Comparison of ENCODE assay signal across 27 mouse cellular contexts in genomic region chr14:51942236-51942635, GRCm38 (mm10). TPM values are rescaled to one million over a fixed set of nuclear protein-coding genes. Genes with fewer than 3 reads are reported as not detected.
A peak's percentile ranks its signal among the peaks of the same experiment; 100 is the strongest.
DNase-seq lines count a peak whose midpoint lies in the region; ATAC-seq and TF ChIP-seq lines count a peak whose summit lies in the region.
"Had no signal": no experiment of that assay in that cellular context is flagged by ENCODE, and none has a peak within 500 bp of the region (broad histone marks: within the 10 kb centered on the region; RNA-seq: fewer than 3 reads in every experiment).

No protein-coding gene starts in this region.

- TF ChIP-seq CTCF in liver, adult 2 months (IDR thresholded peaks at IDR 0.05; ENCODE audit: low read depth, low read length), result no peak
- no peak for TF ChIP-seq CTCF in CH12.LX (conservative IDR thresholded peaks at IDR 0.05 in 1 of 2, IDR thresholded peaks at IDR 0.05 in 1 of 2; ENCODE audit: low read depth in 2 of 2, low read length in 2 of 2)

- no peak for TF ChIP-seq RAD21 in CH12.LX (IDR thresholded peaks at IDR 0.05; ENCODE audit: low read depth, low read length)

- H3K4me3 ChIP-seq in liver, adult 2 months (ENCODE audit: insufficient read depth, low read depth, low read length), result no peak overlapping the region; the same call in 1 of the 2 replicates
- H3K4me3 ChIP-seq in liver, embryonic 12.5 days, result no peak overlapping the region
- H3K4me3 ChIP-seq in CH12.LX (replicated peaks in 1 of 3; ENCODE audit: low read depth in 2 of 3, low read length in 2 of 3, poor library complexity in 1 of 3), result no peak overlapping the region
- H3K4me3 ChIP-seq: embryonic facial prominence, embryonic 12.5 days; forebrain, embryonic 15.5 days; heart, embryonic 13.5 days; hindbrain, embryonic 15.5 days had no signal

- intact Hi-C loops in left cerebral cortex, postnatal 4 days (cut with DNase I), result no loop called here

- 0 out of 2 replicates have a peak, but pooled peaks cover 6% of the 10 kb centered on the region for H3K9me3 ChIP-seq in liver, embryonic 12.5 days (replicated peaks)
- H3K9me3 ChIP-seq in CH12.LX (replicated peaks; ENCODE audit: low read length), result peaks cover 8% of the 10 kb centered on the region
- H3K9me3 ChIP-seq: forebrain, embryonic 15.5 days; hindbrain, embryonic 15.5 days had no signal

- peak overlapping the region; percentile 98 for H3K27ac ChIP-seq in liver, adult 2 months (replicated peaks; ENCODE audit: insufficient read depth, low read depth, low read length)
- no peak overlapping the region for H3K27ac ChIP-seq in liver, embryonic 12.5 days
- H3K27ac ChIP-seq in CH12.LX (ENCODE audit: insufficient read depth, low read depth), result no peak overlapping the region
- H3K27ac ChIP-seq: embryonic facial prominence, embryonic 12.5 days; forebrain, embryonic 15.5 days; heart, embryonic 13.5 days; hindbrain, embryonic 15.5 days had no signal

- H3K36me3 ChIP-seq in liver, adult 2 months (ENCODE audit: control insufficient read depth, insufficient read depth, low read length), result peaks cover 3% of the 10 kb centered on the region; the same call in 1 of the 2 replicates
- H3K36me3 ChIP-seq in liver, embryonic 12.5 days, result no peaks in the 10 kb centered on the region
- no peaks in the 10 kb centered on the region for H3K36me3 ChIP-seq in CH12.LX (replicated peaks in 1 of 2; ENCODE audit: control insufficient read depth in 1 of 2, insufficient read depth in 1 of 2, low read length in 1 of 2)
- H3K36me3 ChIP-seq: embryonic facial prominence, embryonic 12.5 days; forebrain, embryonic 15.5 days; heart, embryonic 13.5 days; hindbrain, embryonic 15.5 days had no signal

- no peak for ATAC-seq in liver, embryonic 12.5 days
- ATAC-seq in granulocyte monocyte progenitor cell, adult 5-6 weeks (replicated peaks; ENCODE audit: poor library complexity, severe bottlenecking), result peak; percentile 83
- ATAC-seq: activated CD4-positive, CD25-positive, alpha-beta regulatory T cell, adult 4 months; CD4-positive, CD25-positive, alpha-beta regulatory T cell, adult 4 months; forebrain, embryonic 15.5 days; Patski had no signal

- no peaks in the 10 kb centered on the region for H3K27me3 ChIP-seq in liver, adult 2 months (ENCODE audit: control insufficient read depth, insufficient read depth, low read length)
- no peaks in the 10 kb centered on the region for H3K27me3 ChIP-seq in liver, embryonic 12.5 days (replicated peaks)
- no peaks in the 10 kb centered on the region for H3K27me3 ChIP-seq in CH12.LX (replicated peaks)
- H3K27me3 ChIP-seq: embryonic facial prominence, embryonic 12.5 days; forebrain, embryonic 15.5 days; heart, embryonic 13.5 days; hindbrain, embryonic 15.5 days; Patski had no signal

- in situ Hi-C loops in CH12.LX (cut with MboI; ENCODE audit: low pct_ligation_motif_present, low pct_unique_long_range_greater_than_20kb, low sequenced_read_pairs), result no loop called here

- TF ChIP-seq POLR2A in liver, adult 2 months (IDR thresholded peaks at IDR 0.05; ENCODE audit: extremely low read depth, insufficient read depth, low read length), result no peak
- TF ChIP-seq POLR2A in CH12.LX (IDR thresholded peaks at IDR 0.05; ENCODE audit: low read depth, low read length), result no peak

- DNase-seq in liver, adult 2 months (ENCODE audit: extremely low read depth, low read depth, low spot score), result peak; percentile 72
- no peak for DNase-seq in CH12.LX (ENCODE audit: extremely low read depth)
- DNase-seq in left cerebral cortex, postnatal 4 days, result no peak
- no peak for DNase-seq in yolk sac, embryonic 10.5 days (ENCODE audit: low spot score)
- no peak for DNase-seq in thymus, postnatal 36 days
- DNase-seq: adrenal gland, postnatal 14 days; B cell, adult 2 months; cerebellum, adult 18-20 months; cerebellum, adult 9-11 months; cerebellum, postnatal 36 days; gastrocnemius, postnatal 25 days; heart, adult 11 months; heart, postnatal 36 days had no signal

- peaks cover 19% of the 10 kb centered on the region for H3K4me1 ChIP-seq in liver, adult 2 months (ENCODE audit: control insufficient read depth, insufficient read depth, low read length)
- peaks cover 18% of the 10 kb centered on the region for H3K4me1 ChIP-seq in liver, embryonic 12.5 days
- peaks cover 2 to 12% of the 10 kb centered on the region in 2 experiments; a peak in 2 of 4 replicates for H3K4me1 ChIP-seq in CH12.LX (ENCODE audit: control insufficient read depth in 1 of 2, insufficient read depth in 2 of 2)
- H3K4me1 ChIP-seq: forebrain, embryonic 15.5 days; hindbrain, embryonic 15.5 days had no signal

- H3K9ac ChIP-seq in liver, adult 2 months (ENCODE audit: low read depth, low read length), result peak overlapping the region; percentile 74
- no peak overlapping the region for H3K9ac ChIP-seq in liver, embryonic 12.5 days
- no peak overlapping the region for H3K9ac ChIP-seq in CH12.LX (ENCODE audit: insufficient read depth, low read depth)
- H3K9ac ChIP-seq: embryonic facial prominence, embryonic 12.5 days; forebrain, embryonic 15.5 days; heart, embryonic 13.5 days; hindbrain, embryonic 15.5 days had no signal

- no peaks in the 10 kb centered on the region for H3K79me2 ChIP-seq in liver, adult 2 months (ENCODE audit: control insufficient read depth, insufficient read depth, low read length)
- H3K79me2 ChIP-seq in CH12.LX (replicated peaks; ENCODE audit: control insufficient read depth, extremely low read depth, insufficient read depth, poor library complexity, severe bottlenecking), result no peaks in the 10 kb centered on the region

- no peak overlapping the region for H3K4me2 ChIP-seq in liver, embryonic 12.5 days
- H3K4me2 ChIP-seq in CH12.LX (ENCODE audit: insufficient read depth, low read depth, poor library complexity, severe bottlenecking), result peak overlapping the region; percentile 23
- H3K4me2 ChIP-seq: forebrain, embryonic 15.5 days; heart, embryonic 13.5 days; hindbrain, embryonic 15.5 days had no signal

- dilution Hi-C loops in CH12.LX (cut with MboI; ENCODE audit: extremely low pct_ligation_motif_present, extremely low pct_unique_long_range_greater_than_20kb, low sequenced_read_pairs), result no loop called here

- WGBS in liver, adult 2 months, result 26% methylated on average over 7 of the region's 7 CpGs
- WGBS in liver, embryonic 12.5 days (ENCODE audit: insufficient replicate concordance), result 29% methylated on average over 7 of the region's 7 CpGs

- no peak for TF ChIP-seq EP300 in CH12.LX (IDR thresholded peaks at IDR 0.05; ENCODE audit: low read length)

TF ChIP-seq in CH12.LX, 34 proteins besides CTCF, POLR2A, EP300 and RAD21 (continues in another document):
- no peak for TF ChIP-seq HCFC1 (IDR thresholded peaks at IDR 0.05; ENCODE audit: low read depth, low read length)
- no peak for TF ChIP-seq RCOR1 (conservative IDR thresholded peaks at IDR 0.05; ENCODE audit: low read depth, low read length)

RNA-seq across cellular contexts. Expression of gene Rnase13, which starts 19.7 kb away (rescaled TPM):
- not detected in 2 replicates for total RNA-seq in liver, adult 2 months (2014; rRNA removed)
- polyA plus RNA-seq in liver, adult 2 months (2012; rRNA removed), result 0.22 and 0.24 TPM in 2 replicates
- polyA plus RNA-seq in liver, embryonic 12.5 days (2016; fragmentation: Nextera tagmentation; extraction: Ambion mirVana), result not detected in 2 replicates
- total RNA-seq in CH12.LX (2012; rRNA removed), result not detected in 2 replicates
- not detected in 2 replicates for total RNA-seq in CH12.LX (2014; rRNA removed)
- polyA plus RNA-seq in CH12.LX (2012; ENCODE audit: insufficient read length, low read depth), result not detected in 2 replicates
- total RNA-seq in granulocyte monocyte progenitor cell, adult 5-6 weeks (2014; fragmentation: Nextera tagmentation), result not detected in 2 replicates
- total RNA-seq in granulocyte monocyte progenitor cell, adult 5-6 weeks (2017), result not detected in 2 replicates
- total RNA-seq in left cerebral cortex, postnatal 4 days (2021), result not detected
- total RNA-seq: adrenal gland, adult 18-20 months; adrenal gland, postnatal 14 days; gastrocnemius, postnatal 25 days; heart, postnatal 36 days had no signal
- polyA plus RNA-seq: activated CD4-positive, CD25-positive, alpha-beta regulatory T cell, adult 4 months; CD4-positive, CD25-positive, alpha-beta regulatory T cell, adult 4 months; embryonic facial prominence, embryonic 12.5 days; forebrain, embryonic 11.5 days; forebrain, embryonic 15.5 days; heart, embryonic 13.5 days; heart, postnatal 0 days; hindbrain, embryonic 11.5 days; hindbrain, embryonic 15.5 days; Patski had no signal

RNA-seq across cellular contexts. Expression of gene Tppp2, which starts 24.0 kb away (rescaled TPM):
- total RNA-seq in liver, adult 2 months (2014; rRNA removed), result not detected in 2 replicates
- not detected in 2 replicates for polyA plus RNA-seq in liver, adult 2 months (2012; rRNA removed)
- not detected in 2 replicates for polyA plus RNA-seq in liver, embryonic 12.5 days (2016; fragmentation: Nextera tagmentation; extraction: Ambion mirVana)
- not detected in 2 replicates for total RNA-seq in CH12.LX (2012; rRNA removed)
- not detected in 2 replicates for total RNA-seq in CH12.LX (2014; rRNA removed)
- polyA plus RNA-seq in CH12.LX (2012; ENCODE audit: insufficient read length, low read depth), result not detected in 2 replicates
- total RNA-seq in granulocyte monocyte progenitor cell, adult 5-6 weeks (2014; fragmentation: Nextera tagmentation), result not detected in 2 replicates
- not detected in 2 replicates for total RNA-seq in granulocyte monocyte progenitor cell, adult 5-6 weeks (2017)
- not detected for total RNA-seq in left cerebral cortex, postnatal 4 days (2021)
- total RNA-seq: adrenal gland, adult 18-20 months; adrenal gland, postnatal 14 days; heart, postnatal 36 days had no signal
- polyA plus RNA-seq: activated CD4-positive, CD25-positive, alpha-beta regulatory T cell, adult 4 months; CD4-positive, CD25-positive, alpha-beta regulatory T cell, adult 4 months; embryonic facial prominence, embryonic 12.5 days; forebrain, embryonic 11.5 days; forebrain, embryonic 15.5 days; frontal cortex, adult 2 months; heart, embryonic 13.5 days; heart, postnatal 0 days; hindbrain, embryonic 11.5 days; hindbrain, embryonic 15.5 days; Patski had no signal

RNA-seq across cellular contexts. Expression of gene Ndrg2, which starts 28.3 kb away (rescaled TPM):
- 1,230 and 1,535 TPM in 2 replicates for total RNA-seq in liver, adult 2 months (2014; rRNA removed)
- 1,907 and 2,831 TPM in 2 replicates for polyA plus RNA-seq in liver, adult 2 months (2012; rRNA removed)
- polyA plus RNA-seq in liver, embryonic 12.5 days (2016; fragmentation: Nextera tagmentation; extraction: Ambion mirVana), result 17.0 and 17.3 TPM in 2 replicates
- total RNA-seq in CH12.LX (2012; rRNA removed) (0.59 and 1.1 TPM in 2 replicates), CH12.LX (2014; rRNA removed) (0.43 and 0.50 TPM in 2 replicates)
- 0.74 and 1.0 TPM in 2 replicates for polyA plus RNA-seq in CH12.LX (2012; ENCODE audit: insufficient read length, low read depth)
- 5.4 and 6.2 TPM in 2 replicates for total RNA-seq in granulocyte monocyte progenitor cell, adult 5-6 weeks (2014; fragmentation: Nextera tagmentation)
- 8.7 and 11.4 TPM in 2 replicates for total RNA-seq in granulocyte monocyte progenitor cell, adult 5-6 weeks (2017)
- 100 to 1,000 TPM; 172 to 173 TPM for total RNA-seq in left cerebral cortex, postnatal 4 days (2021)

RNA-seq across cellular contexts. Expression of gene Arhgef40, which starts 42.3 kb away (rescaled TPM):
- 6.1 and 9.5 TPM in 2 replicates for total RNA-seq in liver, adult 2 months (2014; rRNA removed)
- polyA plus RNA-seq in liver, adult 2 months (2012; rRNA removed), result 12.5 and 16.1 TPM in 2 replicates
- 34.8 and 40.1 TPM in 2 replicates for polyA plus RNA-seq in liver, embryonic 12.5 days (2016; fragmentation: Nextera tagmentation; extraction: Ambion mirVana)
- total RNA-seq in CH12.LX (2012; rRNA removed), result 3.8 and 8.9 TPM in 2 replicates
- 0.62 and 0.85 TPM in 2 replicates for total RNA-seq in CH12.LX (2014; rRNA removed)
- polyA plus RNA-seq in CH12.LX (2012; ENCODE audit: insufficient read length, low read depth), result 1.1 and 2.2 TPM in 2 replicates
- total RNA-seq in granulocyte monocyte progenitor cell, adult 5-6 weeks (2014; fragmentation: Nextera tagmentation), result 8.6 and 14.9 TPM in 2 replicates
- 10.8 and 11.4 TPM in 2 replicates for total RNA-seq in granulocyte monocyte progenitor cell, adult 5-6 weeks (2017)
- total RNA-seq in left cerebral cortex, postnatal 4 days (2021), result 10 to 100 TPM; 59.8 to 68.1 TPM
- polyA plus RNA-seq: activated CD4-positive, CD25-positive, alpha-beta regulatory T cell, adult 4 months had no signal

RNA-seq across cellular contexts. Expression of gene Slc39a2, which starts 49.5 kb away (rescaled TPM):
- 0.65 and 1.4 TPM in 2 replicates for total RNA-seq in liver, adult 2 months (2014; rRNA removed)
- 1.1 and 1.8 TPM in 2 replicates for polyA plus RNA-seq in liver, adult 2 months (2012; rRNA removed)
- 0.06 and 0.11 TPM in 2 replicates for polyA plus RNA-seq in liver, embryonic 12.5 days (2016; fragmentation: Nextera tagmentation; extraction: Ambion mirVana)
- total RNA-seq in CH12.LX (2012; rRNA removed) (0.42 TPM in 2 replicates), CH12.LX (2014; rRNA removed) (0.11 and 0.20 TPM in 2 replicates)
- 0.44 and 0.49 TPM in 2 replicates for polyA plus RNA-seq in CH12.LX (2012; ENCODE audit: insufficient read length, low read depth)
- 0.49 and 1.4 TPM in 2 replicates for total RNA-seq in granulocyte monocyte progenitor cell, adult 5-6 weeks (2014; fragmentation: Nextera tagmentation)
- total RNA-seq in granulocyte monocyte progenitor cell, adult 5-6 weeks (2017), result 0.09 and 0.21 TPM in 2 replicates
- total RNA-seq in left cerebral cortex, postnatal 4 days (2021), result 1 to 10 TPM; 4.8 to 5.4 TPM

Comparison
In these comparisons a context has a peak if more than half of its experiments do, and no peak if none do; other contexts are left out.
1. RNA of gene Ndrg2, which starts 28.3 kb away (total RNA-seq): 1,230 to 1,535 TPM in liver, adult 2 months and 172 to 173 TPM in left cerebral cortex, postnatal 4 days; 5.4 to 11.4 TPM in granulocyte monocyte progenitor cell, adult 5-6 weeks and 0.43 to 1.1 TPM in CH12.LX; every median in the first group is over 10 times any median in the second.